Mouse (Mus musculus) gastrocnemius, postnatal 4 days (tissue): Measurements from ENCODE around the gene Vmn2r27. TPM values are rescaled to one million over a fixed set of nuclear protein-coding genes. Genes with fewer than 3 reads are reported as not detected.

Experiments
- DNase-seq, 2 experiments: peaks; one replicate each; pipeline ENCODE4 v3.0.0; 2021 to 2022; ENCODE audit warnings: low spot score in 2 of 2, mixed read lengths in 2 of 2
- long read RNA-seq, 2 experiments: library from polyadenylated mRNA; stranded (forward); transcript quantifications; one replicate each; pipeline ENCODE4 v2.0.0; 2021
- total RNA-seq, 2 experiments: library from RNA; stranded (reverse); gene quantifications; 2 replicates each; pipeline ENCODE4 v1.2.3; 2021

Gene Vmn2r27
- total RNA-seq, result not detected
- long read RNA-seq, experiment 1, result 0 reads
- long read RNA-seq, experiment 2, result 0 reads

DNA sequence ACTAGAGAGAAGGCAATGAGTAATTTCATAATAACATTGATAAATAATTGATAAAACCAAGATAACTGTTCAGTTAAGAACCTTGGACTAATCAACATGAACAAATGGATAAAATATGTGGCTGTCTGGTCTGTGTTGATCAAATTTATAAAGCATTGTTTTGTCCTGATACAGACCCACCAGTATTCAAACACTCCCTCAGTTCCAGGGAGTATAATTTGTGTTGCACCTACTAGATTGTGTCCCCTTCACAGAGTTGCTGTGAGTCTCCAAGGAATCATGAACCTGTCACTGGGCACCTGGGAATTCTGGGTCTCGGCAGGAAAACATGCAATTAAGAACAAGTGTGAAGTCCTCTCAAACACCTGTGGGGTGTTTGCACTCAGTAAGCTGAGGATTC, at the start of gene Vmn2r27:
Vmn2r27 (minus strand) TSS at position 101 of the 400 bp plus-strand sequence.
- DNase-seq, result no peak

DNA sequence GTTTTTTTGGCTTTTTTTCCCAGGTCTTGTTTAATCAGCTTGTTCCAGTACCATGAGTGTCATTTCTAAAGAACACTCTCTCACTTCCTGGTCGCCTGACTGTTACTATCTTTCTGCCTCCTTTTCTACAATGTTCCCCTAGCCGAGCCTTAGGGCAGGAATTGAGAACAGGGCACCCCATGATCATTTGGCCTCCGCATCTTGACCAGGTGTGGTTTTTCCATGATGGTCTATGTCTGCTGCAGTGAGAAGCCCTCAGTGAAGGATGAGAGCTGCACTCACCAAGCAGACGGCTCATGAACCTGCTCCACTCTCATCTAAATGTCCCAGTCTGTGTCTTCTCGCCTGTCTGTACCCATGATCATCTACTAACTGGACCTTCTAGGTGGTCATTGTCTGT, 46.6 kb upstream of the Vmn2r27 start:
- DNase-seq, result no peak

DNA sequence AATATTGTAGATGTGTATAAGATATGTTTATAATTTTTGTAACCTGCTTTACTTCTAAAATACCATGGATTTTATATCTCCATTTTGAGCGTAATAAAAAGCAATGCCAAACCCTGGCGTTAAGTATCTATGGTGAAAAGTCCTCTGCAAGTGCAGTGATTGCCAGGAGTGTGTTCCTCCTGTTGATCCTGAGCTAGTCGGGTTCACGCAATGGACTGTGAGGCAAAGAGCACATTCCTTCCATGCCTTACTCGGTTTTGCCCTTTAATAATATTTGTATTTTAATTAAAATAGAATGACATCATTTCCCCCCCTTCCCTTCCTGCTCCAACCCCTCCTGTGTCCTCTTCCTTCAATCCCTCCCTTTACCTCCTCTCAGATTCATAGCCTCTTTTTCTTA, 46.0 kb upstream of the Vmn2r27 start:
- no peak for DNase-seq

DNA sequence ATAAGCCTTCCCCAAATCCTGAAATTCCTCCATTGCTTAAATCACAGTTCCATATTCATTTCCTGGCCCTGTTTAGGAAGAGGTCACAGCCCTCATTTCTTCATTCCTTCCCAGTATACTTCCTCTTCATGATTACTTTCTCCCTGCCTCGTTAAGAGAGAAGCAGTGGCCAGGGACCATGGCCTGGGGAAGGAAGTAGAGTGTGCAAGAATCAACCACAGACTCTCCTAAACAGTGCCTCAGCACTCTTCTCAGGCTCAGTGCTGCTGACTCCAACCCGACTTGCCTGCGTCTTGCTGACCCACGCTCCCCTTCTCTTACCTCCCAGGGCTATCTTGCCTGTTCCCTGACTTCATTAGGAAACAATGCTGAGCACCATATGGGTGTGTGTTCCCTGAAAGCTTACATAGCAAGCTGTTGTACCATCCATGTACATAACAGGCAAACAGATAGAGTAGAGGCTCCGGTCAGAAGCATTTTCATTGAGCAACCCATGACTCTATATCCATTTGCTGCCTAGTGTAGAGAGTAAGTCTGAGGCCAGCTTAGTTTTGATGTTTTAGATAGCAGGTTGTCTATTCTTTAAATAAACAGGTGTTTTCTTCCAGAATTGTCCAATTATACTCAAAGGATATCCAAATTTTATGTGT, 41.7 kb upstream of the Vmn2r27 start:
- DNase-seq, result no peak

DNA sequence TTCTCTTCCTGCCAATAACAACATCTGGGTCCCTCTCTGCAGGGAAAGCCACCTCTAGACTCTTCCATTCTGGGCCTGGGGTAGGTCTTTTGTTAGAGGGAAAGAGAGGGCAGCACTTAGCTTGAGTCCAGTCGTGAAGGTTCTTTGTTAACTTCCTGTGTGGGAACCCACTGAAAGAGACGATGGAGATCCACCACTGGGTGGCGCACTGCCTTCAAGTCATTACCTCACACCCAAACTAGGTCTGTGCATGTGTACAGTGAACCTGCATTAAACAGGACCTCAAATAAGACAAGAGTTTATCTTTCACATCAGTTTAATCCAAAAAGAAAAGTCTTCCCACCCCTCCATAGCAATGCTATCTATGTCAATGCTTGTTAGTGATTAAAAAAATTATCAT, 31.0 kb upstream of the Vmn2r27 start:
- DNase-seq, result peak; percentile 46 to 71

DNA sequence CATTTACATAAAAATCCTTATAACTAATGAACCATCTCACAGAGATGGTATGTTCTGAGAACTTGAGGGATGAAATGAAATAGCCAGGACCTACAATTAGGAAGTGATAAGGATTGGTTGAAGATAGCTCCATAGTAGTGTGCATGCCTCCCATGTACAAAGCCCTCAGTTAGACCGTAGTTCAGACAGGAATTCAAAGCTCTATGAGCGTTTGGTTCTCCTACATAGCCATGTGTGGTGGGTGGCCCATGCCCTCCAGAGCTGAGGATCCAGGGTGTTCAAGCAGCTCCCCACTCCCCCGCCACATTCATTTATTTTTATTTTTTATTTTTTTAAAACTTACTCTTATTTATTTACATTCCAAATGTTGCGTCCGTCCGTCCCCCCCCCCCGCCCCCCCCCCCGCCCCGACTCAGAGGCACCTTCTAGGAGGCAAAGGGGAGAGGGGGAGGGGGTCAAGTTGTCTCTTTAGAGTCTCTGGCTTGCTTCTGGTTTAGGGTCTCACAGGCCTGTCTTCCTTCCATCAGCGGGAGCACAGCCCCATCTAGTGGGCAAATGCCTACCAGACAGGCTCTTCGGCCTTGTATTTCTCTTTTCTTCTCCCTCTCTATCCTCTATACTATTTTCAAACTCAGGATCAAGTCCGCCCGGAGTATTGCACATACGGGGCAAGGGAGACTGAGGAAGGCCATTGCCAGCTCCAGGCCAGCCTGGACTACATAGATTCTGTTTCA, 28.7 kb upstream of the Vmn2r27 start:
- peak in 1 of 2 experiments; percentile 55 for DNase-seq

DNA sequence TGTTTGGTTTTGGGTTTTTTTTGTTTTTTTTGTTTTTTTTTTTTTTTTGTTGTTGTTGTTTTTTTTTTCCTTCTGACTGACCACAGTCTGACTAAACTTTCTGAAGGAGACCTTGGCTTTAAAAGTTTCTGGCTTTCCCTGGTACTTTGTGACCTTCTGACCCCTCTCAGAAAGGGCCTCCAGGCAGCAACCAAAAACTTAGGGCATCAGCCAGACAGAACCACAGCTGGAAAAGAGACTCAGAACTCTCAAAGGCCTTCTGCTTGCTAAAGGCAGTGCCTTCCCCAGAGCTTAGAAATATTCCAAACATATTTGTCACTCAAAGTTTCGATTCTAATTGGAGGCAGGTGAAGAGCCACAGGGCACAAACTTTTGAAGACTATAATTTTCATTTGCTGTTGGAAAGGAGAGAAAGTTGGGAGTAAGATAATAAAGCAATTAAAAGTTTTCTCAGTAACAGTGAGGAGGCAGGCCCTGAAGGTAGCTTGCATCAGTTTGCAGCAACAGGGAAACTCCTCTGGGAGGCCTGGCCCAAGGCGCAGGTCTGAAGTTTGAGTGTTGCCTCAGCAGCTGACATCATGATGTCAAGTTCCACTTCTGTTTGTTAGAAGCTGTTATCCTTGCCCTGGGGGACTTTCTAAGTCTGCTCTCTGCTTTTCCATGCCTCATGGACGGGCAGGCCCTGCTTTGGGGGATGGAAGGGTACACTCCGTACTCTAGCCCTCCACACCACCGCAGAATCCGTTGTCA, 24.2 kb upstream of the Vmn2r27 start:
- no peak for DNase-seq

DNA sequence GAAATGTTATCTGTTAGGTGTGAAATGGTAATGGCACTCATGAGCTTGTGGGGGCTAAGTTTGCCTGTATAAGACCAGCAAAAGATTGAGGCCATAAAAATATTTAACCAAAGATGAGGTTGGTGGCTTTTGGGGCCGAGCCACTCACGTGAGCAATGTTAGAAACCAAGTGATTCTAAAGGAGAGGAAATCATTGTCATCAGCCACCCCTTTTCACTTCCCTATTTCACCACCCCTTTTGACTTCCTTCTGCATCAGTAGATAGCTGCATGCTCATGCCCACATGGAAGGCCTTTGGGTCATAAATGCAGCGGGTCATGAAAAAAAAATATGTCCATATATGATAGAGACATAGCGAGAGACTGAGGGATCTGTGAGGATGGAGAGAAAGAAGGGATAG, 29.5 kb downstream of the Vmn2r27 start:
- DNase-seq, result no peak

DNA sequence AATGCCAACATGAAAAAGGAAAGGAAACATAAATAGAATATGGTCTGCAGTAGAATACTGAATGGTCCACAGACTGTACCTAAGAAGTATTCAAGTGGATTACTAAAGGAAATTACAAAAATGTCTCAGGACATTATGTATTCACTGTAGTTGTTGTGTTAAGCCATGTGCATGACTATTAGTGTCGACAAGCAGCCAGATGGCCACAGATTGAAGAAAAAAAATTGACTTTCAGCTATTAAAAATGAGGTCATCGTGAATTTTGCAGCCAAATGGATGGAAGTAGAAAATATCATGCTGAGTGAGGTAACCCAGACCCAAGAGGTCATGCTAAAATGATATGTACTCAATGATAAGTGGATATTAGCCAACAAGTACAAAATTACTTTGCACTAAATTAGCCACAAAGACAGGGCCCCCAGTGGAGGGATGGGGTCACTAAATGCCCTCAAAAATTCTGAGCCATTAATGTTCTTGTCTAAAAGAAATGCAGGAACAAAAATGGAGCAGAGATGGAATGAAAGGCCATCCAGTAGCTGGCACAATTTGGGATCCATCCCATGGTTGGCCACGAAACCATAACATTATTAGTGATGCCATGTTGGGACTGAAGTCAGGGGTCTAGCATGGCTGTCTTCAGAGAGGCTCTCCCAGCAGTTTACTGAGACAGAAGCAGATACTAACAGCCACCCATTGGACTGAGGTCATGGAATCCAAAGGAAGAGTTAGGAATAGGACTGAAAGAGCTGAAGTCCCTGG, 63.0 kb downstream of the Vmn2r27 start:
- no peak for DNase-seq

DNA sequence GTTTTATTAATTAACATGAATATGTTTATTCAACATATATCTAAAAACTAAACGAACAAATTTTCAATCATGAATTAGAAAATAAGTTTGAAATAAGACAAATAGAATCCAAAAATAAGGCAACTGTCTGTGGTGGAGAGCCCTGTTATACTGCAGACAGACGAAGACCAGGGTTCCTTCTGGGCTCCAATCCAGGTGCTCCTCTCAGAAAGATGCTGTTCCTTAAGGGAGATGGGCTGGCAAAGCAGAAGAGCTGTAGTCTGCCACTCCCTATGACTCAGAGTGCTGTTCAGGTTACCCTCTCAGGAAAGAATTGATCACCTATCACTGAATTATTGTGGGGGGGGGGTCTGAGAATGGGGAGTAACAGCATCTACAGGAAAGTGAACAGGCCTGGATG, 65.1 kb downstream of the Vmn2r27 start:
- no peak for DNase-seq

DNA sequence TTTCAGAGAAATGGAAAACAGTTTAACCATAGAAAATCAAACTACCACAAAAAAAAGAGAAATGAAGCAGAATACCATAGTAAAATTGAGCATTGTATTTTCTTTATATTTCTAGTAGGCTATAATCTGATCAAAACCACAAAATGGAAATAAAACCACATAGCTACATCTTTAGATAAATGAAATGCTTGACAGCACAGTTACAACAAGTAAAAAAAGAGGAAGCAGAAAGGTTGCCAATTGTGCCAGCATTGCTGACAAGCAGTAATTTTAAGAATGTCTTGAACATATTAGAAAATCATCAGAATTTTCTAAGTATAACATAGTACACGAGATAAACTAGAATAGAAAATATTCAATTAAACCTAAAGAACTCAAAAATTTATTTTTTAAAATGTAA, 81.8 kb downstream of the Vmn2r27 start:
- DNase-seq, result no peak

Other genes with a start within 250 kb of the Vmn2r27 start
- gene Vmn2r26, start 207.3 kb downstream of the Vmn2r27 start, total RNA-seq, result under 1 TPM in 1 of 2 experiments, not detected in 1; 0.03 TPM
- gene Cd163, start 72.8 kb upstream of the Vmn2r27 start, total RNA-seq, result 10 to 100 TPM; 12.7 to 14.1 TPM
- gene Pex5, start 183.2 kb upstream of the Vmn2r27 start, total RNA-seq, result 10 to 100 TPM; 40.9 to 41.0 TPM
- gene Clstn3, start 232.9 kb upstream of the Vmn2r27 start, total RNA-seq, result 1 to 10 TPM; 1.2 to 1.4 TPM